Mouse (Mus musculus) erythroblast, embryonic 14.5 days (primary cell): ENCODE data around the gene Cdkn2aipnl.

Experiments
- GATA1 ChIP-seq: IDR thresholded peaks from 2 replicates; pipeline ENCODE4 v1.6.1; 2012; ENCODE audit warnings: low read length, inconsistent platforms, mixed read lengths
- TAL1 ChIP-seq: IDR thresholded peaks from 3 replicates; pipeline ENCODE4 v1.6.1; 2012; ENCODE audit warnings: low read length, inconsistent platforms, mixed read lengths

- no peak for TF ChIP-seq GATA1
- TF ChIP-seq TAL1: no peak
These were observed 28.5 kb upstream of the Cdkn2aipnl start for GRCm38 (mm10) chr11:51938817-51939589.
